Mouse (Mus musculus) myocyte (in vitro differentiated cells): ENCODE data around the gene Dgke.
"Not testable (repeated sequence)": the region's sequence is repeated elsewhere in the genome, so short reads cannot be mapped to it uniquely, and the experiment has no call there.

ENCODE experiments used
- MYOG ChIP-seq, 3 experiments: IDR thresholded peaks; one replicate each; pipeline ENCODE4 v1.6.1; 2011; ENCODE audit warnings: control low read depth in 2 of 3, low read depth in 2 of 3, mild to moderate bottlenecking in 2 of 3; ENCODE audit not compliant: insufficient read length in 2 of 3, control insufficient read depth in 1 of 3, insufficient read depth in 1 of 3
- POLR2A ChIP-seq: IDR thresholded peaks from one replicate; pipeline ENCODE4 v1.6.1; 2011; ENCODE audit warnings: low read depth, mild to moderate bottlenecking, control low read depth, moderate library complexity; ENCODE audit not compliant: insufficient read length

DNA sequence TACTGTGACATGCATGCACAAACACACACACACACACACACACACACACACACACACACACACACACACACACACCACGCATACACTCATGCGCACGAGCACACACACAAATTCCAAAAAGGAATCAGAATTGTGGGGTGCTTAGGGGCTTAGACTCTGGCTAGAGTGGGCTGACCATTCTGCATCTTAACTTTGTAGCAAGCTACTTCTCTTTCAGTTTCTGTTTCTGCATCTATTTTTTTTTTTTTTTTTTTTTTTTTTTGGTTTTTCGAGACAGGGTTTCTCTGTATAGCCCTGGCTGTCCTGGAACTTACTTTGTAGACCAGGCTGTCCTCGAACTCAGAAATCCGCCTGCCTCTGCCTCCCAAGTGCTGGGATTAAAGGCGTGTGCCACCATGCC, 23.7 kb upstream of the Dgke start:
- not testable (repeated sequence) for TF ChIP-seq MYOG (IDR thresholded peaks at IDR 0.05; ENCODE audit: control insufficient read depth in 1 of 3, insufficient read depth in 1 of 3, insufficient read length in 2 of 3, low read depth in 2 of 3); POLR2A
